Mouse (Mus musculus): ENCODE measurements around the gene Nmur2.

Gene Nmur2

DNA sequence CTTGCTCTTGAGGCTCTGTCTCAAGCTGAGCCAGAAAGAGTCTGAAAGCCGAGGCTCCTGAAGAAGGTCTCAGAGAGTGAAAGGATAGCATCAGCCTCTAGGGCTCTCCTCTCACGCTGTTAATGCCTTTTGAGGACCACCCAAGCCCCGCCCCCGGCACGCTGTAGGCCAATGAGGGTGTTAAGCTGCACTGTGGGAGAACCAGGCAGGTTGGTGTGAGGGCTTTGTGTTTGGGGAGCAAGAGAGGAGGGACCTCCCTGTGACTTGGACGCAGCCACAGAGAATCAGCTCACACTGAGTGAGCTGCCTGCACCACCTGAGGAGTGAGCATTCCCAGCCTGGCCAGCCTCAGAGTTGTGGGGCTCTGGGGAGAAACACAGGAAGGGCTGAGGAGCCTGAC is at the start of gene Nmur2:
Nmur2 (minus strand) TSS at position 94 of the 400 bp plus-strand sequence.
- peak; percentile 12 to 37 for DNase-seq

DNA sequence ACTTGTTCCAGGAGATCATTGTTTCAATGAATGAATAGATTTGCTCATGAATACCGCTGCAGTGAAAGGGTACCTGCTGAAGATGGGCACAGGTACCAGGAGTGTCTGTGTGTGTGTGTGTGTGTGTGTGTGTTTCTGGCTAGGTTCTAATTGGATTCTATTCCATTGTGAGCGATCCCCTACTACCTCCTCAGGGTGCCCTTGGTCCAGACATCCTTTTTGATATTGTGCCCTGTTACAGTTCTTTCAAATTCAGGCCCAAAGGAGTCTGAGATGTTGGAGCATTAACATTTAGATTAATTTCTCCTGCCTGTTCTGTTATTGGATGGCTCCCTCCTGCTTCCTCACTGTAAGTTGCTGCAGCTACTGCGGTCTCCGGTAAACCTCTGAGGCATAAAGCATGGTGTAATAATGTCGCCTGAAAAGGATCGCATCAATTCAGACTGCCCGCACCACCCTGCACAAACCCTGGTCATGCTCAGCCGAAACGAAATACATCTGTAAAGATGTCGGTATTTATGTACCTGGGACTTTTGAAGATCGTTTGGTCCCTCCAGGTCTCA is 48.4 kb upstream of the Nmur2 start:
- no peak for DNase-seq

GRCm38 (mm10) chr11:56072131-56072530 is 31.3 kb upstream of the Nmur2 start:
- no peak for DNase-seq

DNA sequence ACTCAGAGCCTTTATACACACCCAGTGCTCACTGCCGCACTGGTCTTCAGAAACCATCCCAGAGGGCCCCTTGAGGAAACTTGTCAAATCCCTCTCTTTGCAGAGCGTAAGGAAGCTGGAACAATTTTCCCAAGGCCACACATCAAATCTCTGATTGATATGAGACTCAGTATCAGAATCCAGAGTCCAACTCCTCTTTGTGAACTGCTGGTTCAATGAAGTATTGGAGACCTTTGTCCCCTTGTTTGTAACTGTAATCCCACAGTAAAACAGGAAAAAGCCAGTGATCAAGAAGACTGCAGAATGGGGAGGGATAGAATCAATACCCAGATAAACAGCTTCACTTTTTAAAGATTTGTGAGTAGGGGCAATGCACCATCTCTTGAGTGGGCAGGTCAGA is 28.8 kb upstream of the Nmur2 start:
- no peak for DNase-seq

DNA sequence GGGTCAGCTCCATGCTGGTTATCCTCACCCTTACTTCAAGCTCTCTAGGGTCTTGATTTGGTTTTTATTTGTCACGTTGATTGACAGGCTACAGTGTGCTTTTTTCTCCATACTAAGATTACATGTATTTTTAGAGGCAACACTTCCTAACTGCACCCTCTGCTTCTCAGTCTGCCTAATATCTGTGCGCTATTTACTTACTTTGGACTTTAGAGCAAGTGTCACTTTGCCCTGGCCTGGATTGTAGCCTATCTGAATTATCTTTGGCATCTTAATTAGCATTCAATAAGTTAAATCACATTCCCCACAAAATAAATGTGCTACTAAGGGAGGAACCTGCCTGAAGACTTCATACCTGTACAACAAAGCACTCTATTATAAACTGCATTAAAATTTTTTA is 24.3 kb upstream of the Nmur2 start:
- DNase-seq, result no peak

- DNase-seq, result no peak
Observed at GRCm38 (mm10) chr11:56064575-56064974, 23.8 kb upstream of the Nmur2 start.

- no peak for DNase-seq
Observed at GRCm38 (mm10) chr11:56059236-56059635, 18.4 kb upstream of the Nmur2 start.

DNA sequence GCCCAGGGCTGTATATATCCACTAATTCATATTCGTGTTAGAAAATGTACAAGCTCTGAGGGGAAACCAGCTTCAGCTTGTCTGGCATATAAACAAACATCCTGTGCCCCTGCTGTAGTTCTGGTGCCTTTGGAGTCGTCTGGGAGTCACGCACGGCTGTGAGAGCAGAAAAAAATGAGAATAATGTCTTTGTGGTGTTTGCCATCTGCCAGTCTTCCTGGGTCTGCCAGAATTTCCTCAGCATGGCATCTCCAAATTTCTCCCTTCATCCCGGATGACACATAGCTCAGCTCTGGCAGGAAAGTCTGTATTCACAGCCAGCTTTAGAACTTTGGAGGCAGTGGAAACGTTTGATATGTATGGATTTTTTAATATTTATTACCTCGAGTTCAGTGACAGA is 13.6 kb upstream of the Nmur2 start:
- DNase-seq, result peak; percentile 65 to 71

GRCm38 (mm10) chr11:56026854-56027253 is 14.0 kb downstream of the Nmur2 start:
- peak; percentile 22 to 31 for DNase-seq

DNA sequence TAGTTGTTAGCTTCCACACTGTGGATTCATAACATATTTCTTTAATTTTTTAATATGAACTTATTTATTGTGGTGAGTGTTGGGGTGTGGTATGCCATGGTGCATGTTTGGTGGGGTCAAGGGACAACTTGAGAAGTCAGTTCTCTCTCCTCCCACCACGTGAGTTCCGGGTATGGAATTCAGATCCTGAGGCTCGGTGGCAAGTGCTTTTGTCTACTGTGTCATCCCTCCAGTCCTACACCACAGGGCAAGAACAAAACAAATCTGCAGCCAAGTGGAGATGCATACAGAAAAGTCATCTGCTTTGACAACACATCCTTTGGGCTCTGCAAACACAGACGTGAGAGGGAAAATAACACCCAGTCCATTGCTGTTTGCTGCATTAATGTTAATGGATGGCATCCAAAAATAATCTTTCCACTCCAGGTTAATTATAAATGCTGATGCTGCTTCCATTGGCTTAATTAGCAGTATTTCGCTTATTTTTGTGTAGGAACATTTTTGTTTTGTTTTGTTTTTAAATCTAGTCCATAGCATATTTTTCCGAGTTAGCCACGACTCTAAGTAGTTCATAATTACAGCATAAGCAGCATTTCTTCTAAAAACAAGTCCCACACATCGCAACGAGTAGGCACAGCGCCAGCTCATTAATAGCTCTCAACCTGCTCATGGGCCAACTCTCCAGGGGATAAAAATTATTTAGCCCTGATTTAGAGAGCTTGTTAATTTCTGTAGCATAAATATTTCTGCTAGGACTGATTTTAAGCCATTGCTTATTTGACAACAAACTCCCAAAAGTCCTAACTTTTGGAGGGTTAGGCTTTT is 14.9 kb downstream of the Nmur2 start:
- peak; percentile 70 to 75 for DNase-seq

GRCm38 (mm10) chr11:56013510-56014057 is 27.2 kb downstream of the Nmur2 start:
- DNase-seq, result peak; percentile 56 to 62

GRCm38 (mm10) chr11:56012396-56012795 is 28.4 kb downstream of the Nmur2 start:
- DNase-seq, result peak; percentile 19 to 26

DNA sequence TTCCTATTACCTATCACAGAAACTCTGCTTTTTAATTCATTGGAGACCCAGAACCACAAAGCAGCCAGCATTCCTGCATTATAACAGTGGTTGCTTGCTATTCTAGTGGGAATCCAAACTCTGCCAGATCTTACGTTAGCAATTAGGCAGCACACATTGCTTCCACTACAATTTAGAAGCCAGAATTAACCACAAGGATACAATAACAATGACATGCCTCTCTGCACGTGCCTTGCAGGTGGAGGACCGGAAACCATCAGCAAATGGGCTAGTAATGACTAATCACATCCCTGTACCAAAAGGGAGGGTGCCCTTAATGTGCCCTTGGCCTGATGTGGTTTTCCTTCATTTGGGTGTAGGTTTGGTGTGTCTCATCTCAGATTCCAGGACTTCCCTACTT is 32.5 kb downstream of the Nmur2 start:
- no peak for DNase-seq

GRCm38 (mm10) chr11:55992799-55993198 is 48.0 kb downstream of the Nmur2 start:
- DNase-seq, result peak; percentile 38 to 49

GRCm38 (mm10) chr11:55992148-55992547 is 48.7 kb downstream of the Nmur2 start:
- DNase-seq, result peak; percentile 41 to 60

- DNase-seq, result peak; percentile 65 to 79
Observed at GRCm38 (mm10) chr11:55991505-55992066, 49.2 kb downstream of the Nmur2 start.

DNA sequence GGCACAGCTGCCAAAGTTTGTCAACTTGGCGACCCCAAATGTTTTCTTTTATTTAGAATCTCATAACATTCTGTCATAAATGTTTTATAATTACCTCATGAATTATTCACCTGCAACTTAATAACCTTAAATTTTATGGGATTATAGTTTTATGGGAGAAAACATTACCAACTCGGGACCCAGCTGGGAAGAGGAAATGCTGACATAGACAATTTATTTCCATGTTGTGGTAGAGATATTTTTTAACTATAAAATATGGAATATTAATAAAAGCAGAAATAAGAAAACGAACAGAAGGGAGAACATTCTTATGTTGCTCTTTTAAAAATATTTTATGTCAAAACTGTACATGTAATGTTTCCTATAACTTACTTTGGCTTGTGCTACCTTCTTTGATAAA is 56.2 kb downstream of the Nmur2 start:
- DNase-seq, result no peak

GRCm38 (mm10) chr11:55981656-55982055 is 59.2 kb downstream of the Nmur2 start:
- DNase-seq, result peak; percentile 18 to 21

GRCm38 (mm10) chr11:55978146-55978545 is 62.7 kb downstream of the Nmur2 start:
- DNase-seq, result peak; percentile 52 to 59

Measured in cerebellum, postnatal 10 days (tissue).